Mouse (Mus musculus) hindbrain, embryonic 13.5 days (tissue): Measurements from ENCODE around the gene Ppip5k1. TPM values are rescaled to one million over a fixed set of nuclear protein-coding genes. Genes with fewer than 3 reads are reported as not detected.
A peak's percentile ranks its signal among the peaks of the same experiment; 100 is the strongest.

ENCODE experiments used
- ATAC-seq: fragments of 200-750 bp; cut with Nextera tagmentation; 2 replicates; pipeline ENCODE4 v1.8.0; 2017; ENCODE audit warnings: moderate TSS enrichment; ENCODE audit not compliant: low FRiP score
- H3K27ac ChIP-seq: fragments of 300-500 bp; sonication (generic); 2 replicates; pipeline ENCODE4 v1.5.1; 2015; ENCODE audit warnings: inconsistent platforms, mild to moderate bottlenecking, moderate library complexity
- H3K27me3 ChIP-seq: fragments of 300-500 bp; sonication (generic); 2 replicates; pipeline ENCODE4 v1.6.1; 2015; ENCODE audit warnings: mild to moderate bottlenecking, inconsistent platforms
- H3K36me3 ChIP-seq: fragments of 300-500 bp; sonication (generic); 2 replicates; pipeline ENCODE4 v1.6.1; 2015; ENCODE audit warnings: mild to moderate bottlenecking, inconsistent platforms
- H3K4me1 ChIP-seq: fragments of 300-500 bp; sonication (generic); replicated peaks from 2 replicates; pipeline ENCODE4 v1.6.1; 2015; ENCODE audit warnings: inconsistent platforms
- H3K4me2 ChIP-seq: fragments of 300-500 bp; sonication (generic); 2 replicates; pipeline ENCODE4 v1.6.1; 2015; ENCODE audit warnings: inconsistent platforms, mild to moderate bottlenecking, moderate library complexity
- H3K4me3 ChIP-seq: fragments of 300-500 bp; sonication (generic); 2 replicates; pipeline ENCODE4 v1.5.1; 2015; ENCODE audit warnings: mild to moderate bottlenecking, inconsistent platforms
- H3K9ac ChIP-seq: fragments of 300-500 bp; sonication (generic); 2 replicates; pipeline ENCODE4 v1.6.1; 2015; ENCODE audit warnings: mild to moderate bottlenecking, inconsistent platforms
- H3K9me3 ChIP-seq: fragments of 300-500 bp; sonication (generic); 2 replicates; pipeline ENCODE4 v1.6.1; 2016; ENCODE audit warnings: inconsistent platforms
- WGBS: fragments of 180-500 bp; shearing (Covaris S2); methylation state at CpG from one replicate; pipeline ENCODE4 v1.1.7; 2015; 5-methylcytosine and 5-hydroxymethylcytosine counted together
- polyA plus RNA-seq: library from polyadenylated mRNA; unstranded; fragments of >200 nt; fragmentation: Nextera tagmentation; extraction: Ambion mirVana; gene quantifications from 2 replicates; pipeline ENCODE4 v1.2.1, GENCODE M21; 2015

Ppip5k1 gene
- polyA plus RNA-seq, 1 experiment from 2014 or later = 18.6 TPM

DNA sequence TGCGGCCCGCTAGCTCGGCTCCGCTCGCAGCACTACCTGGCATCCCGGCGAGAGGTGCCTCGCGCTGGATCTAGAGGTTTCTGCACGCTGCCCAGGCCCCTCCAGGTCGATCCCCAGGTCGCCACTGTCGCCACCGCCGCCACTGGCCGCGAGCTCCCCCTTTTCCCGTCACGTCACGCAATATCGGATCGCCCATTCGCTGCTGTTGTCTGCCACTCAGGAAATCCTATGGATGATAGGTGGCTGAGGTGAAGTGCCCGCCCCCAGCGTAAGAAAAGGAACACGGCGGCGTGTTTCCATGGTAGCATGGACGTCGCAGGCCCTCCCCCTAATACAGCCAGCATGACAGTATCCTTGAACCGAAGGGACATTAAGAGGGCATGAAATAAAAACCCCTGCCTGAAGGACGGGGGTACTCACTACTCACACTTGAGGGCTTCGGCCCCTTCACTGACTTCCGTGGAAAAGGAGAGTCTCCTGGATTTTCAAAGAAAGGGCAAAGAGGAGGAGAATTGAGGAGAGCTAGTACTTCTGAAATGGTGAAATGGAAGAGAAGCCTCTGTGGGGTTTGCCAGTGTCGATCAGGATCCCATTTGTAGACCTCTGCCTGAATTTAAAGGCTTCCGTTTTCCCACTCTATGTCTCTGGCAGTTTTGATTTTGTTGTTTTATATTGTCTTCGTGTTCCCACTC is 83.8 kb downstream of the Ppip5k1 start, which contains the start of gene Trp53bp1:
TSS of gene Trp53bp1 (minus strand) at position 172 of the 692 bp plus-strand sequence.
- peaks cover 28% of the 10 kb centered on the region for H3K36me3 ChIP-seq
- peak within 1 kb of the TSS; percentile 89 for H3K9ac ChIP-seq
- peak within 1 kb of the TSS; percentile 98 for H3K27ac ChIP-seq
- H3K4me1 ChIP-seq = peaks cover 45% of the 10 kb centered on the region
- peak within 1 kb of the TSS; percentile 72 for H3K4me3 ChIP-seq
- peak; percentile 98 for ATAC-seq
- H3K9me3 ChIP-seq = no peaks in the 10 kb centered on the region
- H3K4me2 ChIP-seq = peak within 1 kb of the TSS; percentile 83
- no peaks in the 10 kb centered on the region for H3K27me3 ChIP-seq
- under 1% methylated on average over 32 of the region's 37 CpGs for WGBS

DNA sequence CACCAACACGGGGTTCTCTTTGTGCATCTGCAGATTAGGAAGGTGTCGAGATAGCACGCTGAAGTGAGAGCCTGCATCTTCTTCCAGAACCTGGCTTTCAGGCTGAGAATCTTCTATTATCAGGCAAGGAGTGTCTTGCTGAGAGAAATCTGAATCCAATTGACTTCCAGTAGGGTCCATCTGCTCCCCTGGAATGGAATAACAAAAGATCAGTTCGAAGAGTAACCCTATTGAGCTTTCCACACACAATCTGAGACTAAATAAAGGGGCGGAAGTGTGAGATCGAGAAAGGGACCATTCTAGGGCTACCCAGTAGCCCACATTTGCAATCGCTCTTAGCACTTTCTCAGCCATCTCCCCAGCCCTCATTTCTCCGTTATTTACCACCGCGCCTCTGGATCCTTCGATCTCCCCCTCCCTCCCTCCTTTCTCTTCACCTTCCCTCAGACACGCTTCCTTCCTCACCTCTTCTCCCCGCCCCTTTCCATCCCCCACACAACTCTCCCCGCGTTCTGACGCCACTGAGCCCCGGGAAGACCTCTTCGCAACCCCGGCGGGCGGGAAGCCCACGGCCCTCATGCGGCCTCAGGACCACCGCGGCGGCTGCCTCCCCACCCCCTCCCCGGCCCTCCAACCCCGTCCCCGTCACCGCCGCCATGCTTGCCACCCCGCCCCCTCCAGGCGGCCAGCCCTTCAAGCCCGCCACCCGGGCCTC is 84.5 kb downstream of the Ppip5k1 start:
- under 1% methylated on average over 33 of the region's 35 CpGs for WGBS

DNA sequence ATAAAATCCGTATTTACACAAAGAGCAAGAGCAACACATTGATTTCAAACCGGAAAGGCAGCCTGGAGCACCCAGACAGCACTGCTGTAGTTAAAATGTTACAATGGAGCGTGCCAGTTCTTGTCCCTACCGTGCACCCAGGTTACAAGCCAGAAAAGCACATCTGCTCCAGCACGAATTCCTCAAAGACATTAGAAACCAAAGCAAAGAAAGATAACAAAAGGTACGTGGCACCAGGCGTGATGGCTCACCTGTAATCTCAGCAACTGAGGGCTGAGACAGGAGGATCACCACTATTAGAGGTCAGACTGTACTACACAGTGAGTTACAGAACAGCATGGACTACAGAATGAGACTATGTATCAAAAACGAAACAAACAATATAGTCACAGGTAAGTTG is 86.8 kb downstream of the Ppip5k1 start:
- Histone ChIP-seq H3K4me1 (peaks cover 47% of the 10 kb centered on the region), H3K9ac (peak overlapping the region; percentile 89), H3K9me3 (no peaks in the 10 kb centered on the region), H3K4me2 (peak overlapping the region; percentile 83), H3K27ac (no peak overlapping the region), H3K36me3 (peaks cover 38% of the 10 kb centered on the region), H3K27me3 (no peaks in the 10 kb centered on the region), H3K4me3 (peak overlapping the region; percentile 19)
- WGBS = 82% methylated on average over 8 of the region's 8 CpGs
- ATAC-seq = no peak

More for the DNA sequence above, 84.5 kb downstream of the Ppip5k1 start:
- Histone ChIP-seq H3K27ac (peak overlapping the region; percentile 98), H3K27me3 (no peaks in the 10 kb centered on the region), H3K4me1 (peaks cover 46% of the 10 kb centered on the region), H3K9me3 (no peaks in the 10 kb centered on the region), H3K9ac (peak overlapping the region; percentile 89), H3K36me3 (peaks cover 28% of the 10 kb centered on the region), H3K4me3 (peak overlapping the region; percentile 72), H3K4me2 (peak overlapping the region; percentile 83)
- ATAC-seq = peak; percentile 92

Other genes with a start within 250 kb of the Ppip5k1 start
- gene Tgm7, start 245.6 kb downstream of the Ppip5k1 start, polyA plus RNA-seq = not detected in 2 replicates
- 32.0 and 33.0 TPM in 2 replicates for gene Adal, start 215.0 kb downstream of the Ppip5k1 start, polyA plus RNA-seq
- gene Lcmt2, start 214.7 kb downstream of the Ppip5k1 start, polyA plus RNA-seq = 23.9 and 24.5 TPM in 2 replicates
- 55.4 and 56.3 TPM in 2 replicates for gene Tubgcp4, start 184.7 kb downstream of the Ppip5k1 start, polyA plus RNA-seq
- gene Zscan29, start 184.3 kb downstream of the Ppip5k1 start, polyA plus RNA-seq = 8.3 and 9.9 TPM in 2 replicates
- gene Trp53bp1, start 84.0 kb downstream of the Ppip5k1 start, polyA plus RNA-seq = 179 and 194 TPM in 2 replicates
- gene Map1a, start 65.8 kb downstream of the Ppip5k1 start, polyA plus RNA-seq = 16.1 and 20.0 TPM in 2 replicates
- 49.1 and 50.5 TPM in 2 replicates for gene Ckmt1, start 2.3 kb upstream of the Ppip5k1 start, polyA plus RNA-seq
- not detected in 2 replicates for gene Strc, start 31.8 kb upstream of the Ppip5k1 start, polyA plus RNA-seq
- gene Pdia3, start 58.4 kb upstream of the Ppip5k1 start, polyA plus RNA-seq = 386 and 398 TPM in 2 replicates
- 5.7 and 6.8 TPM in 2 replicates for gene Catsper2, start 58.4 kb upstream of the Ppip5k1 start, polyA plus RNA-seq
- 2.5 and 2.8 TPM in 2 replicates for gene Ell3, start 88.9 kb upstream of the Ppip5k1 start, polyA plus RNA-seq
- gene Serf2, start 93.8 kb upstream of the Ppip5k1 start, polyA plus RNA-seq = 391 and 404 TPM in 2 replicates
- 111 and 119 TPM in 2 replicates for gene Hypk, start 97.9 kb upstream of the Ppip5k1 start, polyA plus RNA-seq
- 1.3 TPM in 2 replicates for gene Serinc4, start 101.4 kb upstream of the Ppip5k1 start, polyA plus RNA-seq
- gene Mfap1b, start 118.7 kb upstream of the Ppip5k1 start, polyA plus RNA-seq = 79.2 and 79.7 TPM in 2 replicates
- 34.8 and 36.4 TPM in 2 replicates for gene Mfap1a, start 151.3 kb upstream of the Ppip5k1 start, polyA plus RNA-seq
- gene Wdr76, start 151.3 kb upstream of the Ppip5k1 start, polyA plus RNA-seq = 5.1 and 5.8 TPM in 2 replicates